In genomic region chr6:42380416-42381144, GRCm38 (mm10) we compare ENCODE assay signal across 9 mouse cellular contexts. TPM values are rescaled to one million over a fixed set of nuclear protein-coding genes. Genes with fewer than 3 reads are reported as not detected.
A peak's percentile ranks its signal among the peaks of the same experiment; 100 is the strongest.
DNase-seq lines count a peak whose midpoint lies in the region; ATAC-seq and TF ChIP-seq lines count a peak whose summit lies in the region.
"Had no signal": no experiment of that assay in that cellular context is flagged by ENCODE, and none has a peak within 500 bp of the region (broad histone marks: within the 10 kb centered on the region; RNA-seq: fewer than 3 reads in every experiment).

No protein-coding gene starts in this region.

- no peaks in the 10 kb centered on the region for H3K9me3 ChIP-seq in ES-E14 (ENCODE audit: control insufficient read depth, insufficient read depth, low read depth, low read length)
- H3K9me3 ChIP-seq in hindbrain, embryonic 11.5 days (ENCODE audit: control insufficient read depth, low read length): no peaks in the 10 kb centered on the region
- H3K9me3 ChIP-seq: embryonic facial prominence, embryonic 12.5 days had no signal

- no peaks in the 10 kb centered on the region; the same call in 1 of the 2 replicates for H3K27me3 ChIP-seq in kidney, adult 2 months (replicated peaks; ENCODE audit: control insufficient read depth, insufficient read depth, low read length)
- H3K27me3 ChIP-seq in hindbrain, embryonic 11.5 days (ENCODE audit: control insufficient read depth, insufficient read depth, low read length): no peaks in the 10 kb centered on the region
- H3K27me3 ChIP-seq: embryonic facial prominence, embryonic 12.5 days had no signal

- no peak overlapping the region for H3K4me3 ChIP-seq in kidney, adult 2 months (ENCODE audit: insufficient read depth, low read depth, low read length)
- no peak overlapping the region for H3K4me3 ChIP-seq in ES-E14 (ENCODE audit: insufficient read depth in 1 of 2, low read depth in 1 of 2, low read length in 2 of 2, poor library complexity in 1 of 2, severe bottlenecking in 1 of 2)
- H3K4me3 ChIP-seq in hindbrain, embryonic 11.5 days (ENCODE audit: low read depth, low read length): no peak overlapping the region
- H3K4me3 ChIP-seq: embryonic facial prominence, embryonic 12.5 days had no signal

- H3K27ac ChIP-seq in kidney, adult 2 months (ENCODE audit: insufficient read depth, low read depth, low read length): no peak overlapping the region
- H3K27ac ChIP-seq in ES-E14 (ENCODE audit: insufficient read depth, low read depth, low read length, poor library complexity, severe bottlenecking): no peak overlapping the region; the same call in 1 of the 2 replicates
- H3K27ac ChIP-seq in hindbrain, embryonic 11.5 days (ENCODE audit: low read depth, low read length): no peak overlapping the region
- H3K27ac ChIP-seq: embryonic facial prominence, embryonic 12.5 days had no signal

- DNase-seq in kidney, adult 2 months: peak; percentile 66
- no peak for DNase-seq in kidney, adult 11 months
- peak; percentile 73 for DNase-seq in ES-E14 (ENCODE audit: low read depth, low spot score)
- DNase-seq in embryo, embryonic 10 days (ENCODE audit: low spot score): peak; percentile 71
- peak; percentile 68 for DNase-seq in hindbrain, embryonic 11.5 days (ENCODE audit: low spot score)
- peak; percentile 45 for DNase-seq in mesoderm, embryonic 11.5 days (ENCODE audit: low read depth, low spot score)
- DNase-seq in urinary bladder, postnatal 10 days (ENCODE audit: low spot score): no peak
- DNase-seq in spleen, postnatal 4 days (ENCODE audit: low spot score in 2 of 2): no peak

- H3K36me3 ChIP-seq in kidney, adult 2 months (ENCODE audit: control insufficient read depth, insufficient read depth, low read length): no peaks in the 10 kb centered on the region
- no peaks in the 10 kb centered on the region for H3K36me3 ChIP-seq in ES-E14 (ENCODE audit: control insufficient read depth, insufficient read depth, low read length, poor library complexity, severe bottlenecking)
- no peaks in the 10 kb centered on the region for H3K36me3 ChIP-seq in hindbrain, embryonic 11.5 days (ENCODE audit: control insufficient read depth, insufficient read depth, low read length)
- H3K36me3 ChIP-seq: embryonic facial prominence, embryonic 12.5 days had no signal

- TF ChIP-seq POLR2A in kidney, adult 2 months (IDR thresholded peaks at IDR 0.05; ENCODE audit: low read depth, low read length): no peak

- in situ Hi-C loops in ES-E14 (cut with MboI; ENCODE audit: low sequenced_read_pairs in 2 of 2, unreplicated experiment in 2 of 2): no loop called here

- peak; percentile 76 for TF ChIP-seq CTCF in kidney, adult 2 months (conservative IDR thresholded peaks at IDR 0.05; ENCODE audit: insufficient read depth, insufficient read length, low read depth, low read length)

- ATAC-seq in hindbrain, embryonic 11.5 days (ENCODE audit: low FRiP score): peak; percentile 54; the same call in 1 of the 2 replicates

- no peak overlapping the region for H3K4me2 ChIP-seq in hindbrain, embryonic 11.5 days (replicated peaks; ENCODE audit: low read depth, low read length)
- H3K4me2 ChIP-seq: embryonic facial prominence, embryonic 12.5 days had no signal

- 33% methylated on average over 8 of the region's 8 CpGs for WGBS in kidney, adult 2 months
- WGBS in hindbrain, embryonic 11.5 days: 6% methylated on average over 8 of the region's 8 CpGs

- H3K9ac ChIP-seq in ES-E14 (ENCODE audit: insufficient read depth, low read depth, low read length, poor library complexity, severe bottlenecking): no peak overlapping the region
- no peak overlapping the region for H3K9ac ChIP-seq in hindbrain, embryonic 11.5 days (ENCODE audit: low read depth, low read length)
- H3K9ac ChIP-seq: embryonic facial prominence, embryonic 12.5 days had no signal

- H3K4me1 ChIP-seq in kidney, adult 2 months (ENCODE audit: control insufficient read depth, insufficient read depth, low read length): peaks cover 4% of the 10 kb centered on the region; the same call in 1 of the 2 replicates
- no peaks in the 10 kb centered on the region; a peak in 1 of 4 replicates for H3K4me1 ChIP-seq in ES-E14 (ENCODE audit: control insufficient read depth in 2 of 2, insufficient read depth in 2 of 2, low read length in 2 of 2, poor library complexity in 1 of 2)
- no peaks in the 10 kb centered on the region for H3K4me1 ChIP-seq in hindbrain, embryonic 11.5 days (replicated peaks; ENCODE audit: control insufficient read depth, insufficient read depth, low read length)

TF ChIP-seq in ES-E14, 5 proteins besides CTCF, POLR2A, EP300 and RAD21:
- TF ChIP-seq HCFC1 (IDR thresholded peaks at IDR 0.05; ENCODE audit: borderline replicate concordance, insufficient read depth, low read length) (no peak), CHD2 (IDR thresholded peaks at IDR 0.05; ENCODE audit: low read depth, low read length) (no peak), MAFK (IDR thresholded peaks at IDR 0.05; ENCODE audit: insufficient read depth, low read depth, low read length) (no peak), ZC3H11A (IDR thresholded peaks at IDR 0.05; ENCODE audit: borderline replicate concordance, low read depth, low read length) (no peak), ZNF384 (IDR thresholded peaks at IDR 0.05; ENCODE audit: low read depth, low read length) (no peak)

RNA-seq across cellular contexts. Expression of gene Epha1, which starts 7.5 kb away (rescaled TPM):
- 17.0 and 20.0 TPM in 2 replicates for polyA plus RNA-seq in kidney, adult 2 months (2012; rRNA removed)
- total RNA-seq in ES-E14 (2012; rRNA removed): 24.1 and 37.6 TPM in 2 replicates
- 0.43 and 1.3 TPM in 2 replicates for polyA plus RNA-seq in hindbrain, embryonic 11.5 days (2014; fragmentation: Nextera tagmentation; extraction: Ambion mirVana)

RNA-seq across cellular contexts. Expression of gene Tas2r143, which starts 19.5 kb away (rescaled TPM):
- polyA plus RNA-seq in kidney, adult 2 months (2012; rRNA removed): not detected in 2 replicates
- total RNA-seq in ES-E14 (2012; rRNA removed): not detected in 2 replicates
- polyA plus RNA-seq in hindbrain, embryonic 11.5 days (2014; fragmentation: Nextera tagmentation; extraction: Ambion mirVana): not detected in 2 replicates
- polyA plus RNA-seq: embryonic facial prominence, embryonic 12.5 days had no signal

RNA-seq across cellular contexts. Expression of gene Tas2r135, which starts 24.7 kb away (rescaled TPM):
- not detected in 2 replicates for polyA plus RNA-seq in kidney, adult 2 months (2012; rRNA removed)
- total RNA-seq in ES-E14 (2012; rRNA removed): not detected in 2 replicates
- 0.15 TPM in 1 of 2 replicates, not detected in the other for polyA plus RNA-seq in hindbrain, embryonic 11.5 days (2014; fragmentation: Nextera tagmentation; extraction: Ambion mirVana)
- polyA plus RNA-seq: embryonic facial prominence, embryonic 12.5 days had no signal

RNA-seq across cellular contexts. Expression of gene Zyx, which starts 31.1 kb away (rescaled TPM):
- 90.0 and 94.2 TPM in 2 replicates for polyA plus RNA-seq in kidney, adult 2 months (2012; rRNA removed)
- total RNA-seq in ES-E14 (2012; rRNA removed): 20.3 and 46.0 TPM in 2 replicates
- 57.5 and 60.1 TPM in 2 replicates for polyA plus RNA-seq in hindbrain, embryonic 11.5 days (2014; fragmentation: Nextera tagmentation; extraction: Ambion mirVana)

RNA-seq across cellular contexts. Expression of gene Tas2r126, which starts 53.8 kb away (rescaled TPM):
- polyA plus RNA-seq in kidney, adult 2 months (2012; rRNA removed): not detected in 2 replicates
- total RNA-seq in ES-E14 (2012; rRNA removed): not detected in 2 replicates
- not detected in 2 replicates for polyA plus RNA-seq in hindbrain, embryonic 11.5 days (2014; fragmentation: Nextera tagmentation; extraction: Ambion mirVana)
- polyA plus RNA-seq: embryonic facial prominence, embryonic 12.5 days had no signal

Comparison
In these comparisons a context has a peak if more than half of its experiments do, and no peak if none do; other contexts are left out.
1. DNase-seq: peak in kidney, adult 2 months (single experiment), ES-E14 (single experiment), embryo, embryonic 10 days (single experiment), hindbrain, embryonic 11.5 days (single experiment) and mesoderm, embryonic 11.5 days (single experiment); none in kidney, adult 11 months (single experiment), urinary bladder, postnatal 10 days (single experiment) and spleen, postnatal 4 days (0 of 2).